Mouse (Mus musculus): Measurements from ENCODE around the gene Tmpo.

- no peak for TF ChIP-seq CTCF (IDR thresholded peaks at IDR 0.05; ENCODE audit: borderline replicate concordance, insufficient read depth, low read depth, low read length)
- TF ChIP-seq POLR2A (IDR thresholded peaks at IDR 0.05; ENCODE audit: borderline replicate concordance, insufficient read depth, low read length): no peak
Measured at GRCm38 (mm10) chr10:91189476-91189875, 8.4 kb upstream of the Tmpo start.

All from cerebellum, adult 2 months (tissue).